In genomic region chr8:106338741-106339209, GRCm38 (mm10) we compare ENCODE assay signal across 8 mouse cellular contexts. TPM values are rescaled to one million over a fixed set of nuclear protein-coding genes. Genes with fewer than 3 reads are reported as not detected.
DNase-seq lines count a peak whose midpoint lies in the region; ATAC-seq and TF ChIP-seq lines count a peak whose summit lies in the region.

No protein-coding gene starts in this region.

- no peaks in the 10 kb centered on the region for H3K36me3 ChIP-seq in heart, postnatal 0 days (replicated peaks; ENCODE audit: control insufficient read depth, insufficient read depth, low read length)
- no peaks in the 10 kb centered on the region for H3K36me3 ChIP-seq in lung, embryonic 16.5 days (ENCODE audit: control insufficient read depth, insufficient read depth, low read length)

- no peak overlapping the region for H3K9ac ChIP-seq in heart, postnatal 0 days (replicated peaks; ENCODE audit: low read depth, low read length)
- H3K9ac ChIP-seq in lung, embryonic 16.5 days (ENCODE audit: low read length): peak overlapping the region; percentile 1; the same call in 1 of the 2 replicates

- TF ChIP-seq EP300 in heart, postnatal 0 days (IDR thresholded peaks at IDR 0.05; ENCODE audit: low read depth): no peak

- peak overlapping the region; percentile 74 for H3K4me2 ChIP-seq in heart, postnatal 0 days (ENCODE audit: low read depth, low read length)
- H3K4me2 ChIP-seq in lung, embryonic 16.5 days (ENCODE audit: low read depth, low read length): peak overlapping the region; percentile 59

- no peak for TF ChIP-seq CTCF in heart, postnatal 0 days (IDR thresholded peaks at IDR 0.05; ENCODE audit: low read depth)

- 34% methylated on average over 8 of the region's 8 CpGs for WGBS in heart, postnatal 0 days
- 23% methylated on average over 8 of the region's 8 CpGs for WGBS in lung, embryonic 16.5 days

- peak; percentile 17 for DNase-seq in embryo, embryonic 10 days (ENCODE audit: low spot score)
- no peak for DNase-seq in embryo, embryonic 9.5 days (ENCODE audit: extremely low spot score)
- DNase-seq in cerebellum, adult 9-11 months: peak; percentile 42
- no peak for DNase-seq in heart, postnatal 0 days (ENCODE audit: low spot score)
- DNase-seq in retina, postnatal 1 day: peak; percentile 13
- no peak for DNase-seq in adipocyte (ENCODE audit: low spot score)
- DNase-seq in thymus, postnatal 36 days: no peak

- peak overlapping the region; percentile 49; the same call in 1 of the 2 replicates for H3K27ac ChIP-seq in heart, postnatal 0 days (ENCODE audit: low read depth)
- no peak overlapping the region for H3K27ac ChIP-seq in lung, embryonic 16.5 days (ENCODE audit: low read length)

- H3K27me3 ChIP-seq in heart, postnatal 0 days (ENCODE audit: control insufficient read depth, insufficient read depth, low read length): peaks cover 32% of the 10 kb centered on the region
- peaks cover 24% of the 10 kb centered on the region for H3K27me3 ChIP-seq in lung, embryonic 16.5 days (ENCODE audit: control insufficient read depth, insufficient read depth, low read depth, low read length)

- ATAC-seq in heart, postnatal 0 days (ENCODE audit: insufficient read depth, low read depth): no peak
- no peak for ATAC-seq in lung, embryonic 16.5 days (ENCODE audit: low read depth)

- H3K4me1 ChIP-seq in heart, postnatal 0 days (ENCODE audit: control insufficient read depth, insufficient read depth): 0 out of 2 replicates have a peak, but pooled peaks cover 3% of the 10 kb centered on the region
- peaks cover 6% of the 10 kb centered on the region; the same call in 1 of the 2 replicates for H3K4me1 ChIP-seq in lung, embryonic 16.5 days (replicated peaks; ENCODE audit: control insufficient read depth, insufficient read depth, low read length)

- peak overlapping the region; percentile 57 for H3K4me3 ChIP-seq in heart, postnatal 0 days (ENCODE audit: low read depth, low read length)
- peak overlapping the region; percentile 56 for H3K4me3 ChIP-seq in lung, embryonic 16.5 days (ENCODE audit: low read length)

- no peaks in the 10 kb centered on the region for H3K9me3 ChIP-seq in heart, postnatal 0 days (replicated peaks; ENCODE audit: control insufficient read depth, low read length)
- no peaks in the 10 kb centered on the region for H3K9me3 ChIP-seq in lung, embryonic 16.5 days (ENCODE audit: control insufficient read depth, low read length)

RNA-seq across cellular contexts. Expression of gene Smpd3, which starts 1.0 kb away (rescaled TPM):
- 6.5 and 8.0 TPM in 2 replicates for total RNA-seq in heart, postnatal 0 days (2014; rRNA removed; ENCODE audit: low replicate concordance)
- polyA plus RNA-seq in heart, postnatal 0 days (2015; fragmentation: Nextera tagmentation; extraction: Ambion mirVana): 2.4 and 2.5 TPM in 2 replicates
- 1.9 and 2.6 TPM in 2 replicates for polyA plus RNA-seq in lung, embryonic 16.5 days (2015; fragmentation: Nextera tagmentation; extraction: Ambion mirVana)

Comparison
In these comparisons a context has a peak if more than half of its experiments do, and no peak if none do; other contexts are left out.
1. DNase-seq: peak in embryo, embryonic 10 days (single experiment), cerebellum, adult 9-11 months (single experiment) and retina, postnatal 1 day (single experiment); none in embryo, embryonic 9.5 days (single experiment), heart, postnatal 0 days (single experiment), adipocyte (single experiment) and thymus, postnatal 36 days (0 of 2).